Mouse (Mus musculus): Measurements from ENCODE around the gene Tom1l2. TPM values are rescaled to one million over a fixed set of nuclear protein-coding genes. Genes with fewer than 3 reads are reported as not detected.

Gene Tom1l2
- polyA plus RNA-seq, 1 experiment, result 1.0 TPM

DNA sequence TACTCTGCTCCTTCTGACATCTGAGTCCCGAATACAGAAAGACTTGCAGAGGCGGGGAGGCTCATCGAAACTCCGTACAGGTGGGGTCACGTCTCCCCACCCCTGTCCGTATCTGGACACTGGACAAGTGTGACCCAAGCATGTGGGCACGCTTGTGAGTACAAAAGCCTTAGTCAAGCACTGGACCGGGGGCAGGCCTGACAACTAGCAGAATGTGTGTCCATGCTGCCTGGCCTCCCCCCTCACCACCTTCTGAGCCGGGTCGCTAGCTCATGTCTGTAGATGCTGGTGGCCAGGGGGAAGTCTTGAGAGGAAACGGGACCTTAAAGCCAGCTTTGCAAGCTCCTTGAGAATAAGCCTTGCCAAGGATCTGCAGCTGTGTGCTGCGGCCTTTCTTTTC lies 140.9 kb downstream of the Tom1l2 start:
- H3K27me3 ChIP-seq (ENCODE audit: control insufficient read depth), result no peaks in the 10 kb centered on the region
- H3K9me3 ChIP-seq (ENCODE audit: control insufficient read depth, low read length), result no peaks in the 10 kb centered on the region
- peaks cover 85% of the 10 kb centered on the region for H3K4me1 ChIP-seq (ENCODE audit: control insufficient read depth)
- H3K4me3 ChIP-seq (replicated peaks), result no peak overlapping the region
- TF ChIP-seq GATA1 (IDR thresholded peaks at IDR 0.05; ENCODE audit: low read length) (no peak), TAL1 (IDR thresholded peaks at IDR 0.05; ENCODE audit: low read length) (no peak)
- H3K36me3 ChIP-seq (ENCODE audit: control insufficient read depth), result peaks cover 78% of the 10 kb centered on the region

DNA sequence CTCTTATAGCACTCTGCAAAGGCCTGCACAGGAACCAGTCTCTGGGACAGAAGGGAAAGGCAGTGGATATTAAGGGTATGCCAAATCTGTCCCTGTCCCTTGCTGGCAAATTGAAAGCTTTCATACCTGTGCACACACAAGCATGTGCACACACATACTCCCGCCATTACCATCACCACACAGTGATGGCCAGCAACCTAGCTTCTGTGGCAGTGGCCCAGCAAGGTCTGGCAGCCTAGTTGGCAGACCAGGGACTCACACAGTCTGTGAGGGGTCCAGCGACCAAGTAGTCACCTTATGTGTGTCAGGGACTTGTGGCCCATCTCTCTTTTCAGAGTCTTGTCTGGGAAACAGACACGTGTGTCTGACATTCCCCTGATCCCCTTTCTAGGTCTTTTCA lies 141.6 kb downstream of the Tom1l2 start:
- H3K36me3 ChIP-seq (ENCODE audit: control insufficient read depth), result peaks cover 78% of the 10 kb centered on the region
- no peaks in the 10 kb centered on the region for H3K9me3 ChIP-seq (ENCODE audit: control insufficient read depth, low read length)
- peak overlapping the region; percentile 74 for H3K4me3 ChIP-seq (replicated peaks)
- H3K4me1 ChIP-seq (ENCODE audit: control insufficient read depth), result peaks cover 85% of the 10 kb centered on the region
- H3K27me3 ChIP-seq (ENCODE audit: control insufficient read depth), result no peaks in the 10 kb centered on the region
- TF ChIP-seq TAL1 (IDR thresholded peaks at IDR 0.05; ENCODE audit: low read length), result no peak
- no peak for TF ChIP-seq GATA1 (IDR thresholded peaks at IDR 0.05; ENCODE audit: low read length)

DNA sequence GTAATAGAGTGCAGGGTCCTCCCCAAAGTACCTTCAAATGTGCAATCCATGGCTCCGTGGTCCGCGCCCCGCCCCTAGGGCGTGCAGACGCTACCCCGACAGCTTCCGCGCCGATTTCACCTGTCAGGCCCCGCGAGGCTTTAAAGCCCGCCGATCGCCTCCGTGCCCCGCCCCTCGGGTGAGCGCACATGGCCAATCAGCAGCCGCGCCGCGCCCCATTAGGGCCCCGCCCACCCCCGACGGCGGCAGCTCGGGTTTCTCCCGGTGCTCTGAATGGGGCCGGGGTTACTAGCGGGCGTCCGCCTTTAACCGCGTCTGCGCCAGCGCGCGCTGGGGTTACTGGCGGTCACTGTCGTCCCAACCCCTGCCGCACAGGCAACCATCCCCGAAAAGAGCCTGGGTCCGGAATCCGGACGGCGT lies 142.4 kb downstream of the Tom1l2 start:
- TF ChIP-seq TAL1 (IDR thresholded peaks at IDR 0.05; ENCODE audit: low read length), result no peak
- no peak for TF ChIP-seq GATA1 (IDR thresholded peaks at IDR 0.05; ENCODE audit: low read length)
- H3K4me3 ChIP-seq (replicated peaks), result peak overlapping the region; percentile 74
- peaks cover 78% of the 10 kb centered on the region for H3K36me3 ChIP-seq (ENCODE audit: control insufficient read depth)
- H3K9me3 ChIP-seq (ENCODE audit: control insufficient read depth, low read length), result no peaks in the 10 kb centered on the region
- H3K4me1 ChIP-seq (ENCODE audit: control insufficient read depth), result peaks cover 82% of the 10 kb centered on the region
- no peaks in the 10 kb centered on the region for H3K27me3 ChIP-seq (ENCODE audit: control insufficient read depth)

DNA sequence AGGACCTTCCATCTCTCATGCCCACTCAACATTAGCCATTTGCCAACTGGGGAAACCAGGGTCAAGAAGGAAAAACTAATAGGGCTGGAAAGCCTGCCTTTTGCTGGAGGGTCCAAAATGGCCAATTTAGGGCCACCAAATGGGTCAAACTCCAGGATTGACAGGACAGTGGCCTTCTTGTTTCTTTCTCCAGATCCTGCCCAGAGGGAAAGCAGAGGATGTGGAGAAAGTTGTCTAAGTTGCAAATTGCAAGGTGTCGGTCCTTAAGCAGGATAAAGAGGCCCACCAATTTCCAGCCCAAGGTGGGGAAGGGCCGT lies 142.8 kb downstream of the Tom1l2 start:
- Histone ChIP-seq H3K9me3 (ENCODE audit: control insufficient read depth, low read length) (no peaks in the 10 kb centered on the region), H3K36me3 (ENCODE audit: control insufficient read depth) (peaks cover 80% of the 10 kb centered on the region), H3K4me3 (replicated peaks) (peak overlapping the region; percentile 74), H3K4me1 (ENCODE audit: control insufficient read depth) (peaks cover 81% of the 10 kb centered on the region), H3K27me3 (ENCODE audit: control insufficient read depth) (no peaks in the 10 kb centered on the region)
- TF ChIP-seq TAL1 (IDR thresholded peaks at IDR 0.05; ENCODE audit: low read length) (no peak), GATA1 (IDR thresholded peaks at IDR 0.05; ENCODE audit: low read length) (no peak)

DNA sequence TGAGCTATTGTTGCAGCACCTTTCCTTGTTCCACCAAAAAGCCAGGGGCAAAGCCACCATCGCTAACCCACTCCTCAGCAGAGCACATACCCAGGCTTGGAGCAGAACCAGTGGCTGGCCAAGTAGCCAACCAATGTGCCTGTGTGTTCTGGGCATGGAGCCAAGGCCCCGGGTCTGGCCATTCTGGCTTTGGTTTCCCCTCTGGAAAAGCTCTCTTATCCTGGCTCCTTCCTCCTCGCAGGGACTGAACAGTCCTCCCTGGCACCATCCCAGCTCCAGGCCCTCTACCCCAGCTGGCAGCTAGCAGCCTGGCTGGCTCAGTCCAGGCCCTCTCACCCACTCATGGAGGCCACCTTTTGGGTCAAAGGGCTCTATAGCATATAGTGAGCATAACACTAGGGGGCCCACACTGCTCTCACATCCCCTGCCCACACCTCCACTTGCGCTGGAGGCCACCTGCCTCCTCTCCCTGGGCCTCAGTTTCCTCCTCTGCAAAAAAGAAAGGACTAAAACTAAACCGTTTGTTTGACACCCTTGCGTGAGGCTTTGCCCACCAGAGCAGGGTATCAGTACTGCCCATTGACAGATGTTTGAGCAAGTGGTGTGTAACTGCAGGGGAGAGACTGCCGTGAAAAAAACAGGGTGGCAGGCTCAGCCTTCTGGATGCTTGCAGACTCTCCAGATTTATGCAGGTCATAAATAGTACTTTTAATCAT lies 143.3 kb downstream of the Tom1l2 start:
- H3K4me1 ChIP-seq (ENCODE audit: control insufficient read depth), result peaks cover 80% of the 10 kb centered on the region
- H3K9me3 ChIP-seq (ENCODE audit: control insufficient read depth, low read length), result no peaks in the 10 kb centered on the region
- H3K27me3 ChIP-seq (ENCODE audit: control insufficient read depth), result no peaks in the 10 kb centered on the region
- peaks cover 83% of the 10 kb centered on the region for H3K36me3 ChIP-seq (ENCODE audit: control insufficient read depth)
- peak overlapping the region; percentile 74 for H3K4me3 ChIP-seq (replicated peaks)
- no peak for TF ChIP-seq TAL1 (IDR thresholded peaks at IDR 0.05; ENCODE audit: low read length)
- TF ChIP-seq GATA1 (IDR thresholded peaks at IDR 0.05; ENCODE audit: low read length), result no peak

DNA sequence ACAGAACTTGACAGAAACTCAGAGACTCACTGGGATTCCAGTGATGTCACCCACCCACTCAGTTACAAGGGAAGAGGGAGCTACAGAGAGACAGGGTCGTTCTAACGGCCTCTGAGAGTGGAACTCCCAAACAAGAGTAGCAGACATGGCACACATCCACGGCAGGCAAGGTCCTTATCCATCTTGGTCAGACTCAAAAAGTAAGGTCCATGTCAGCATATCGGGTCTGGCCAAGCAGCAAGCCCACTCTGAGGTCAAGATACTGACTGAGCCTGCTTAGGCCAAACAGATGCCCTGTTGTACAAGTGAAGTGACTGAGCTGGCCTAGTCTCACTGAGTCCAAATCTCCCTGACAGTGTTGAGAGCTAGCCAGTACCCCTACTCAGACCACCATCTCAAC lies 144.0 kb downstream of the Tom1l2 start:
- Histone ChIP-seq H3K36me3 (ENCODE audit: control insufficient read depth) (peaks cover 85% of the 10 kb centered on the region), H3K27me3 (ENCODE audit: control insufficient read depth) (no peaks in the 10 kb centered on the region), H3K9me3 (ENCODE audit: control insufficient read depth, low read length) (no peaks in the 10 kb centered on the region), H3K4me3 (replicated peaks) (peak overlapping the region; percentile 74), H3K4me1 (ENCODE audit: control insufficient read depth) (peaks cover 84% of the 10 kb centered on the region)
- TF ChIP-seq GATA1 (IDR thresholded peaks at IDR 0.05; ENCODE audit: low read length) (no peak), TAL1 (IDR thresholded peaks at IDR 0.05; ENCODE audit: low read length) (no peak)

DNA sequence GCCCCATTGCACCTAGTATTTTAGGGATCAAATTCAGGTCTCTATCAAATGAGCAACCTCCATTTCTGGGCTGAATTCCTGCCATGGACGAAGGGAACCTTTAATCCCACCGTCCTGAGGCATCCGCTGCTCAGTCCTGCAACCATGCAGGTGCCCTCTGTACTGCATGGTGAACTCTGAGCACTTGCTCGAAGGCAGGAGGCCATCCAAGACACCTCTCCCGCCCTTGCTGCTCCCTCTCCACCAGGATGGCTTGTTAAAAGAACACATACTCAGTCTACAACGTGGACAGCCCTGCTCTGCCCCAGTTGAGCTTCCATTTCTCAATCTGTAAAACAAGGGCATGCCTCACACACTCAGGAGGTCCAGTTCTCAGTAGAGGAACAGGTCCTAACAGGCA lies 144.5 kb downstream of the Tom1l2 start:
- H3K4me1 ChIP-seq (ENCODE audit: control insufficient read depth), result peaks cover 81% of the 10 kb centered on the region
- no peaks in the 10 kb centered on the region for H3K9me3 ChIP-seq (ENCODE audit: control insufficient read depth, low read length)
- H3K4me3 ChIP-seq (replicated peaks), result peak overlapping the region; percentile 74
- H3K27me3 ChIP-seq (ENCODE audit: control insufficient read depth), result no peaks in the 10 kb centered on the region
- TF ChIP-seq GATA1 (IDR thresholded peaks at IDR 0.05; ENCODE audit: low read length) (no peak), TAL1 (IDR thresholded peaks at IDR 0.05; ENCODE audit: low read length) (no peak)
- peaks cover 87% of the 10 kb centered on the region for H3K36me3 ChIP-seq (ENCODE audit: control insufficient read depth)

DNA sequence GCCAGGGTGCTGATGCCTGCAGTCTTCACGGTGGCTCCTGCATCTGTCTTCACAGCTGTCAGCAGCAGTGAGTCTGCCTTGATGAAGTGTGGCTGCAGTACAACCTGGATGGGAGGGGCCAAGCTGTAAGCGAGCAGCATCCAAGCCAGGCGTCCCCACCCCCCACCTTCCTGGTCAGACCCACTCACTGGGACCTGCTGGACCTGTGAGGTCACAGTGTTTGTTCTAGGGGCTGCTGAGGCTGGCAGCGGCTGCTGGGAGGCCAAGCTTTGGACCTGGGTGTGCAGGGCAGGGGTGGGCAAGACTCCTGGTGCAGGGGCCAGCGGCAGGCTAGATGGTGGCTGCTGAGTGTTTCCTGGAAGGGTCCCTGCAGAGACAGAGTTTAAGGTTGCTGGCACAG lies 146.5 kb downstream of the Tom1l2 start:
- Histone ChIP-seq H3K27me3 (ENCODE audit: control insufficient read depth) (no peaks in the 10 kb centered on the region), H3K4me3 (replicated peaks) (no peak overlapping the region), H3K9me3 (ENCODE audit: control insufficient read depth, low read length) (no peaks in the 10 kb centered on the region), H3K4me1 (ENCODE audit: control insufficient read depth) (peaks cover 63% of the 10 kb centered on the region), H3K36me3 (ENCODE audit: control insufficient read depth) (peaks cover 91% of the 10 kb centered on the region)
- no peak for TF ChIP-seq GATA1 (IDR thresholded peaks at IDR 0.05; ENCODE audit: low read length)
- no peak for TF ChIP-seq TAL1 (IDR thresholded peaks at IDR 0.05; ENCODE audit: low read length)

DNA sequence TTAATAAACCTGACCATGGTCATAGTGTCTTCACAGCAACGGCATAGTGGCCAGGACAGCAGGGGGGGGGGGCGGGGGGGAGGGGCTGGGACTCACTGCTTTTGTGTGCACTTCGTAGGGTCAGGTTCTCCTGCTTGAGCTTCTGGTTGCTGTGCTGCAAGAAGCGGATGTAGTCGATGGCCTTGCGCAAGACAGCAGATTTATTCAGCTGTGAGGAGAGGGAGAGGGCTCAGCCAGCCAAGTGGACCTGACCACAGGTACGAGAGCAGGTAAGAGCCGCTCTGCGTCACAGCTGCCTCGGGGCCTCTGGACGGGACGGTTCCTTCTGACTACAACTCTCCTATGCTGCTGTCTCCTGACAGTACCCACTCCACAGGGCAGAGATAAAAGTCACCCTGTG lies 147.7 kb downstream of the Tom1l2 start:
- Histone ChIP-seq H3K4me1 (ENCODE audit: control insufficient read depth) (peaks cover 58% of the 10 kb centered on the region), H3K36me3 (ENCODE audit: control insufficient read depth) (peaks cover 97% of the 10 kb centered on the region), H3K4me3 (replicated peaks) (no peak overlapping the region), H3K27me3 (ENCODE audit: control insufficient read depth) (no peaks in the 10 kb centered on the region), H3K9me3 (ENCODE audit: control insufficient read depth, low read length) (no peaks in the 10 kb centered on the region)
- TF ChIP-seq GATA1 (IDR thresholded peaks at IDR 0.05; ENCODE audit: low read length) (no peak), TAL1 (IDR thresholded peaks at IDR 0.05; ENCODE audit: low read length) (no peak)
